Mouse (Mus musculus) sigmoid colon, adult 10 weeks (tissue): ENCODE measurements around the gene S100g. TPM values are rescaled to one million over a fixed set of nuclear protein-coding genes. Genes with fewer than 3 reads are reported as not detected.

Experiments used
- polyA plus RNA-seq: library from polyadenylated mRNA; stranded (reverse); fragments of 350-450 nt; fragmentation: Illumina TruSeq; extraction: RNeasy Lipid Tissue Mini Kit (QIAGEN cat#74804); gene quantifications from one replicate; pipeline ENCODE4 v1.2.3, GENCODE M21; 2014; ENCODE audit warnings: low read depth, low replicate concordance

S100g gene
- 22.4 TPM for polyA plus RNA-seq

GRCm38 (mm10) chrX:162964383-162964782, at the start of gene S100g:
TSS of gene S100g (minus strand) at chrX:162964599.

Other genes starting within 250 kb of the S100g start
- 311 TPM for gene Rbbp7, start 204.2 kb downstream of the S100g start, polyA plus RNA-seq
- gene Txlng, start 135.1 kb downstream of the S100g start, polyA plus RNA-seq, result 86.9 TPM
- gene Syap1, start 76.2 kb downstream of the S100g start, polyA plus RNA-seq, result 343 TPM
- 90.6 TPM for gene Ctps2, start 63.4 kb downstream of the S100g start, polyA plus RNA-seq